Mouse (Mus musculus): ENCODE data around the gene Ikbke.

DNA sequence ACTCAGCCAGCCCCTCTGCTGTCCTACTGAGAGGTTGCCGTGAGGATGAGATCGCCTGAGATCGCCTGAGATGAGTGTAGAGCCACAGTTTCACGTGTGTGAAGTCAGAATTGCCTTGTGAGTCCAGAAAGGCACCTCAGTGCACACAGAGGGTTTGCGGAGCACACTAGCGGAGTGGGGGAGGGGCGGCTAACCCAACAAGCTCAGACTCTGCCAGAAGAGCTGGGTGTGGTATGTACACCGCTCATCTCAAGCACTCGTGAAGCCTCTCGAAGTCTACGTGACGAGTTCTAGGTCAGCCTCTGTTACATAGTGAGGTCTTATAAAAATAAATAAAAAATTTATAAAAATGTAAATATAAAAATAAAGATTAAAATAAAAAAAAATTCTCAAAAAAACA lies 15.5 kb downstream of the Ikbke start:
- TF ChIP-seq POLR2A (IDR thresholded peaks at IDR 0.05; ENCODE audit: extremely low read depth, insufficient read depth, low read length) = no peak
- no peak for TF ChIP-seq CTCF (IDR thresholded peaks at IDR 0.05; ENCODE audit: extremely low read depth, insufficient read depth, low read length)
